Mouse (Mus musculus) forebrain, embryonic 16.5 days (tissue): ENCODE data around the gene Hist1h2ac. TPM values are rescaled to one million over a fixed set of nuclear protein-coding genes. Genes with fewer than 3 reads are reported as not detected.

Experiments used
- ATAC-seq: fragments of 200-750 bp; cut with Nextera tagmentation; 2 replicates; pipeline ENCODE4 v1.8.0; 2017; ENCODE audit warnings: mild to moderate bottlenecking, moderate library complexity
- H3K27ac ChIP-seq: fragments of 300-500 bp; sonication (generic); 2 replicates; pipeline ENCODE4 v1.5.1; 2014; ENCODE audit warnings: low read length, control low read depth
- H3K27me3 ChIP-seq: fragments of 300-500 bp; sonication (generic); replicated peaks from 2 replicates; pipeline ENCODE4 v1.6.1; 2014; ENCODE audit warnings: low read length; ENCODE audit not compliant: control insufficient read depth, insufficient read depth
- H3K36me3 ChIP-seq: fragments of 300-500 bp; sonication (generic); 2 replicates; pipeline ENCODE4 v1.6.1; 2014; ENCODE audit not compliant: control insufficient read depth, insufficient read depth
- H3K4me1 ChIP-seq: fragments of 300-500 bp; sonication (generic); replicated peaks from 2 replicates; pipeline ENCODE4 v1.6.1; 2014; ENCODE audit warnings: low read length; ENCODE audit not compliant: control insufficient read depth, insufficient read depth
- H3K4me2 ChIP-seq: fragments of 300-500 bp; sonication (generic); 2 replicates; pipeline ENCODE4 v1.6.1; 2014; ENCODE audit warnings: mild to moderate bottlenecking, low read length, control low read depth
- H3K4me3 ChIP-seq: fragments of 300-500 bp; sonication (generic); replicated peaks from 2 replicates; pipeline ENCODE4 v1.5.1; 2014; ENCODE audit warnings: mild to moderate bottlenecking, low read length, control low read depth
- H3K9ac ChIP-seq: fragments of 300-500 bp; sonication (generic); replicated peaks from 2 replicates; pipeline ENCODE4 v1.6.1; 2014; ENCODE audit warnings: low read depth, low read length, control low read depth
- H3K9me3 ChIP-seq: fragments of 300-500 bp; sonication (generic); 2 replicates; pipeline ENCODE4 v1.6.1; 2016; ENCODE audit warnings: low read length; ENCODE audit not compliant: control insufficient read depth
- WGBS: fragments of 180-500 bp; shearing (Covaris S2); extraction: QIAGEN DNeasy Blood & Tissue Kit; methylation state at CpG from one replicate; pipeline ENCODE4 v1.1.7; 2014; 5-methylcytosine and 5-hydroxymethylcytosine counted together
- microRNA-seq: library from miRNA; unstranded; fragments of <30 nt; microRNA quantifications from one replicate; pipeline ENCODE4, GENCODE M21; 2017
- polyA plus RNA-seq: library from polyadenylated mRNA; unstranded; fragments of >200 nt; fragmentation: Nextera tagmentation; extraction: Ambion mirVana; gene quantifications from 2 replicates; pipeline ENCODE4 v1.2.1, GENCODE M21; 2015

Hist1h2ac gene
- polyA plus RNA-seq, 1 experiment from 2014 or later, result 0.80 TPM

DNA sequence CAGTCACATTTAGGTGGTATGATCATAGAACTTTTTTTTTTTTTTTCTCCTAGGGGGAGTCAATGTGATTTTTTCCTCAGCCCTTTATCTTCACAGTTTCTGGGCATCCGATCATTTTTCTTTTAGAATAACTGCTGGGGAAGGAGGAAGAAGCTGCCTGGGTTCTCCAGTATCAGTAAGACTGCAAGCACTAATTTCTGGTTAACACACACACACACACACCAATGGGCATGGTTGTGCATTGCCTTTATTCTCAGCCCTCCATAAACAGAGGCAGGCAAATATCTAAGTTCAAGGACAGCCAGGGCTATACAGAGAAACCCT is 1.2 kb downstream of the Hist1h2ac start:
- H3K27me3 ChIP-seq, result no peaks in the 10 kb centered on the region
- WGBS, result 65% methylated on average over 1 of the region's 1 CpGs
- H3K9me3 ChIP-seq, result no peaks in the 10 kb centered on the region
- peak overlapping the region; percentile 60 for H3K27ac ChIP-seq
- no peak for ATAC-seq
- H3K36me3 ChIP-seq, result no peaks in the 10 kb centered on the region
- peak overlapping the region; percentile 57; the same call in 1 of the 2 replicates for H3K9ac ChIP-seq
- peak overlapping the region; percentile 63 for H3K4me2 ChIP-seq
- peak overlapping the region; percentile 46 for H3K4me3 ChIP-seq
- peaks cover 19% of the 10 kb centered on the region for H3K4me1 ChIP-seq

DNA sequence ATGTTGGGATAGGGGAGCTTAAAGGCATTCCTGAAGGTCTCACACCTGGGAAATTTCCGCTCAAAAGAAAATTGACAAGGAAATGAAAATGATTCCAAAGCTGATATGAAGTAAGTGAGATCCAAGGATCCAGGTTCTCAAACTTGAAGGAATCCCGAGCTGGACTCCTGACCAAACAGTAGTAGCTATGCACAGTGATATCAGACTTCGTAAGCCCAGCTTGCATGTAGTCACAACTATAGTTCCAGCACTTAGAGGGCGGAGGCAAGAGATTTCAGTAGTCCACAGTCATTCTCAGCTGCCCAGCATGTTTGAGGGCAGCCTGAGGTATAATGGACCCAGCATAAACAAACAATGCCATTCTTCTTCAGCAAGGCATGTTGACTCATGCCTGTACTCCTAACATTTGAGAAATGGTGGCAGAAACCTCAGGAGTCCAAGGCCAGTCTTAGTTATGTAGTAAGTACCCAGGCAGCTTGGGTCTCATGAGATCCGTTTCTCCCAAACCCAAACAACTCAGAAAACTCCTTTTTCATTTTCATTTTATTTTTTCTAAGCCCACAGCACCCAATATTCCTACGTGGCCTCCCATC is 1.7 kb downstream of the Hist1h2ac start:
- Histone ChIP-seq H3K4me1 (peaks cover 19% of the 10 kb centered on the region), H3K4me3 (no peak overlapping the region), H3K4me2 (no peak overlapping the region), H3K9me3 (no peaks in the 10 kb centered on the region), H3K36me3 (no peaks in the 10 kb centered on the region), H3K9ac (no peak overlapping the region), H3K27me3 (no peaks in the 10 kb centered on the region), H3K27ac (no peak overlapping the region)
- WGBS, result 89% methylated on average over 6 of the region's 6 CpGs
- ATAC-seq, result no peak

GRCm38 (mm10) chr13:23662536-23662935 is 21.2 kb downstream of the Hist1h2ac start:
- 74% methylated on average over 3 of the region's 3 CpGs for WGBS
- H3K27me3 ChIP-seq, result no peaks in the 10 kb centered on the region
- H3K9me3 ChIP-seq, result no peaks in the 10 kb centered on the region
- H3K27ac ChIP-seq, result no peak overlapping the region
- no peak for ATAC-seq
- no peak overlapping the region for H3K4me2 ChIP-seq
- H3K36me3 ChIP-seq, result no peaks in the 10 kb centered on the region
- no peak overlapping the region for H3K9ac ChIP-seq
- no peak overlapping the region for H3K4me3 ChIP-seq
- no peaks in the 10 kb centered on the region for H3K4me1 ChIP-seq

DNA sequence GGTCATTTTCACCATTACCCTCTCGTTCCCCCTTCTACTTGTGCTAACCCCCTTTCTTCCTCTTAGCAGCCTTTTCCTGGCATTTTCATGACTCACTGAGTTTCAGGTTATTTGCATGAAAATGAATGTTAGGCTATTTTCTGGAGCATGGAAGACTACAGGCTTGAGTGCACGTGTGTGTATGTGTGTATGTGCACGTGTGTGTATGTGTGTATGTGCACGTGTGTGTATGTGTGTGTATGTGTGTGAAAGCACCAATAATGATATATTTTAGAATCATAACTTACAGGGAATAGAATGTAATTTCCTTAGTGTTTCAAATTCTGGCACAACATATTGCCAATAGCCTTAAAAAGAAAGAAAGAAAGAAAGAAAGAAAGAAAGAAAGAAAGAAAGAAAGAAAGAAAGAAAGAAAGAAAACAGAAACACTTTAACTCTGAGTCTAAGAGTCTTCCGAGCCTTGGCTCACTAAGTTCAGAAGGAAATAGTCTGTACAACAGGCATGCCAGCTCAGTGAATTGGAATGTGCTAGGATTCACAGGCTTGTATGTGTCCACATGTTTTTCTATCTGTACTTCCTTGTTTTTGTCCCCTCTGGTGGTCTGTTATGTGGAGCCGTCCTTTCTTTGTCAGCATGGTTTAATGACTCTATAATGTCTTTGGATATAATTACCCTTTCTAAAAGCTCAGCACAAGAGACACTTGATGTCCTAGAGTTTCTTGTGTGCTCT is 23.9 kb downstream of the Hist1h2ac start:
- no peaks in the 10 kb centered on the region for H3K4me1 ChIP-seq
- ATAC-seq, result no peak
- H3K4me3 ChIP-seq, result no peak overlapping the region
- no peak overlapping the region for H3K9ac ChIP-seq
- no peaks in the 10 kb centered on the region for H3K9me3 ChIP-seq
- no peaks in the 10 kb centered on the region for H3K27me3 ChIP-seq
- no peaks in the 10 kb centered on the region for H3K36me3 ChIP-seq
- no peak overlapping the region for H3K4me2 ChIP-seq
- WGBS, result 58% methylated on average over 6 of the region's 6 CpGs
- H3K27ac ChIP-seq, result no peak overlapping the region

Small RNA genes within 50 kb of the gene (microRNA-seq; reads per million reads assigned to microRNA genes)
- not detected for gene Gm44350

Other genes starting within 250 kb of the Hist1h2ac start
- 0.06 and 0.22 TPM in 2 replicates for gene Btn1a1, start 218.0 kb downstream of the Hist1h2ac start, polyA plus RNA-seq
- 0.18 TPM in 1 of 2 replicates, not detected in the other for gene Btn2a2, start 195.1 kb downstream of the Hist1h2ac start, polyA plus RNA-seq
- gene Hist1h4h, start 152.9 kb downstream of the Hist1h2ac start, polyA plus RNA-seq, result 2.9 and 4.6 TPM in 2 replicates
- gene Hist1h2af, start 150.0 kb downstream of the Hist1h2ac start, polyA plus RNA-seq, result not detected in 2 replicates
- gene Hist1h3g, start 148.5 kb downstream of the Hist1h2ac start, polyA plus RNA-seq, result 1.5 and 3.2 TPM in 2 replicates
- 0.23 and 0.47 TPM in 2 replicates for gene Hist1h2bh, start 140.6 kb downstream of the Hist1h2ac start, polyA plus RNA-seq
- 0.30 and 0.61 TPM in 2 replicates for gene Hist1h3f, start 139.9 kb downstream of the Hist1h2ac start, polyA plus RNA-seq
- gene Hist1h4f, start 132.3 kb downstream of the Hist1h2ac start, polyA plus RNA-seq, result not detected in 2 replicates
- gene Hist1h1d, start 130.7 kb downstream of the Hist1h2ac start, polyA plus RNA-seq, result 0.15 and 0.22 TPM in 2 replicates
- 2.0 and 3.4 TPM in 2 replicates for gene Hist1h3e, start 121.6 kb downstream of the Hist1h2ac start, polyA plus RNA-seq
- 33.0 and 46.2 TPM in 2 replicates for gene Hist1h2ae, start 112.7 kb downstream of the Hist1h2ac start, polyA plus RNA-seq
- 2.1 and 6.2 TPM in 2 replicates for gene Hist1h2bg, start 112.6 kb downstream of the Hist1h2ac start, polyA plus RNA-seq
- gene Hist1h2bf, start 109.8 kb downstream of the Hist1h2ac start, polyA plus RNA-seq, result 2.1 and 2.6 TPM in 2 replicates
- gene Hist1h2ad, start 109.6 kb downstream of the Hist1h2ac start, polyA plus RNA-seq, result 1.2 and 3.4 TPM in 2 replicates
- gene Hist1h3d, start 108.2 kb downstream of the Hist1h2ac start, polyA plus RNA-seq, result 2.2 and 2.8 TPM in 2 replicates
- 51.0 and 59.0 TPM in 2 replicates for gene Hist1h4d, start 102.3 kb downstream of the Hist1h2ac start, polyA plus RNA-seq
- gene Hist1h2be, start 62.8 kb downstream of the Hist1h2ac start, polyA plus RNA-seq, result 2.0 and 2.6 TPM in 2 replicates
- 7.0 and 9.9 TPM in 2 replicates for gene Hist1h1e, start 61.4 kb downstream of the Hist1h2ac start, polyA plus RNA-seq
- 27.2 and 35.5 TPM in 2 replicates for gene Hist1h2bc, start 251 bp upstream of the Hist1h2ac start, polyA plus RNA-seq
- not detected in 2 replicates for gene Hist1h1t, start 11.9 kb upstream of the Hist1h2ac start, polyA plus RNA-seq
- gene Hist1h4c, start 14.5 kb upstream of the Hist1h2ac start, polyA plus RNA-seq, result 2.1 and 2.2 TPM in 2 replicates
- 2.1 and 3.3 TPM in 2 replicates for gene Hfe, start 26.9 kb upstream of the Hist1h2ac start, polyA plus RNA-seq
- gene Hist1h1c, start 54.9 kb upstream of the Hist1h2ac start, polyA plus RNA-seq, result 16.7 and 22.7 TPM in 2 replicates
- gene Hist1h3c, start 61.7 kb upstream of the Hist1h2ac start, polyA plus RNA-seq, result 1.6 and 2.0 TPM in 2 replicates
- 0.86 and 0.95 TPM in 2 replicates for gene Hist1h2bb, start 62.8 kb upstream of the Hist1h2ac start, polyA plus RNA-seq
- gene Hist1h2ab, start 67.2 kb upstream of the Hist1h2ac start, polyA plus RNA-seq, result 14.5 and 16.2 TPM in 2 replicates
- gene Hist1h3b, start 68.3 kb upstream of the Hist1h2ac start, polyA plus RNA-seq, result 4.9 and 6.7 TPM in 2 replicates
- gene Hist1h4b, start 73.1 kb upstream of the Hist1h2ac start, polyA plus RNA-seq, result 1.5 TPM in 1 of 2 replicates, not detected in the other
- gene Hist1h4a, start 77.3 kb upstream of the Hist1h2ac start, polyA plus RNA-seq, result not detected in 2 replicates
- 1.5 and 1.9 TPM in 2 replicates for gene Hist1h3a, start 78.4 kb upstream of the Hist1h2ac start, polyA plus RNA-seq
- gene Hist1h1a, start 79.7 kb upstream of the Hist1h2ac start, polyA plus RNA-seq, result 0.70 and 1.0 TPM in 2 replicates
- gene Trim38, start 86.0 kb upstream of the Hist1h2ac start, polyA plus RNA-seq, result not detected in 2 replicates
- gene Slc17a2, start 123.0 kb upstream of the Hist1h2ac start, polyA plus RNA-seq, result not detected in 2 replicates
- not detected in 2 replicates for gene Slc17a3, start 155.5 kb upstream of the Hist1h2ac start, polyA plus RNA-seq
- gene Slc17a1, start 183.8 kb upstream of the Hist1h2ac start, polyA plus RNA-seq, result not detected in 2 replicates
- gene Slc17a4, start 231.1 kb upstream of the Hist1h2ac start, polyA plus RNA-seq, result not detected in 2 replicates